In genomic region chr13:102837427-102837826, GRCm38 (mm10) we compare ENCODE assay signal across 21 mouse cellular contexts.
DNase-seq lines count a peak whose midpoint lies in the region; ATAC-seq lines count a peak whose summit lies in the region.
"Had no signal": no experiment of that assay in that cellular context is flagged by ENCODE, and none has a peak within 500 bp of the region (broad histone marks: within the 10 kb centered on the region; RNA-seq: fewer than 3 reads in every experiment).

No protein-coding gene starts in this region.

- H3K27me3 ChIP-seq in intestine, embryonic 14.5 days (replicated peaks; ENCODE audit: control insufficient read depth, insufficient read depth, low read length) = no peaks in the 10 kb centered on the region
- no peaks in the 10 kb centered on the region for H3K27me3 ChIP-seq in intestine, embryonic 16.5 days (replicated peaks; ENCODE audit: control insufficient read depth, insufficient read depth, low read length)
- H3K27me3 ChIP-seq in midbrain, embryonic 10.5 days (ENCODE audit: low read depth, poor library complexity, severe bottlenecking) = no peaks in the 10 kb centered on the region
- no peaks in the 10 kb centered on the region for H3K27me3 ChIP-seq in midbrain, embryonic 13.5 days
- H3K27me3 ChIP-seq: forebrain, embryonic 13.5 days; hindbrain, embryonic 12.5 days; hindbrain, embryonic 15.5 days had no signal

- peak; percentile 49 for DNase-seq in intestine, embryonic 14.5 days (ENCODE audit: low spot score)
- DNase-seq in midbrain, embryonic 10.5 days (ENCODE audit: low spot score) = no peak
- peak; percentile 29 for DNase-seq in telencephalon, adult 2 months (ENCODE audit: low read depth, low spot score)
- no peak for DNase-seq in thymus, postnatal 36 days
- DNase-seq: adrenal gland, adult 2 months; adrenal gland, postnatal 25 days; cerebellum, adult 18-20 months; cerebellum, adult 9-10 months; cerebellum, postnatal 14 days; gastrocnemius, adult 2 months; gastrocnemius, postnatal 14 days; heart, adult 11 months had no signal

- H3K9ac ChIP-seq in intestine, embryonic 14.5 days (ENCODE audit: low read length) = no peak overlapping the region
- H3K9ac ChIP-seq in intestine, embryonic 16.5 days (ENCODE audit: low read depth, low read length) = no peak overlapping the region
- no peak overlapping the region for H3K9ac ChIP-seq in midbrain, embryonic 13.5 days (replicated peaks)
- H3K9ac ChIP-seq: forebrain, embryonic 13.5 days; hindbrain, embryonic 12.5 days; hindbrain, embryonic 15.5 days had no signal

- no peak overlapping the region for H3K4me3 ChIP-seq in intestine, embryonic 14.5 days (ENCODE audit: low read depth, low read length)
- no peak overlapping the region for H3K4me3 ChIP-seq in intestine, embryonic 16.5 days (ENCODE audit: low read length)
- no peak overlapping the region for H3K4me3 ChIP-seq in midbrain, embryonic 10.5 days
- no peak overlapping the region for H3K4me3 ChIP-seq in midbrain, embryonic 13.5 days (replicated peaks)
- H3K4me3 ChIP-seq: forebrain, embryonic 10.5 days; forebrain, embryonic 13.5 days; gastrocnemius, adult 2 months; hindbrain, embryonic 12.5 days; hindbrain, embryonic 15.5 days had no signal

- no peak overlapping the region for H3K27ac ChIP-seq in intestine, embryonic 14.5 days (ENCODE audit: low read depth)
- no peak overlapping the region for H3K27ac ChIP-seq in intestine, embryonic 16.5 days (ENCODE audit: low read length)
- H3K27ac ChIP-seq in midbrain, embryonic 10.5 days (replicated peaks) = 0 out of 2 replicates have a peak overlapping the region, but pooled peaks have one; percentile 9
- H3K27ac ChIP-seq in midbrain, embryonic 13.5 days = no peak overlapping the region
- H3K27ac ChIP-seq: forebrain, embryonic 10.5 days; forebrain, embryonic 13.5 days; gastrocnemius, adult 2 months; hindbrain, embryonic 12.5 days; hindbrain, embryonic 15.5 days had no signal

- no peak overlapping the region for H3K4me2 ChIP-seq in intestine, embryonic 14.5 days (ENCODE audit: low read length)
- H3K4me2 ChIP-seq in intestine, embryonic 16.5 days (ENCODE audit: low read depth, low read length) = no peak overlapping the region
- H3K4me2 ChIP-seq in midbrain, embryonic 13.5 days (replicated peaks) = no peak overlapping the region
- H3K4me2 ChIP-seq: forebrain, embryonic 13.5 days; heart, embryonic 11.5 days; hindbrain, embryonic 12.5 days; hindbrain, embryonic 15.5 days had no signal

- 51% methylated on average over 4 of the region's 4 CpGs for WGBS in intestine, embryonic 14.5 days
- WGBS in intestine, embryonic 16.5 days = 59% methylated on average over 4 of the region's 4 CpGs
- WGBS in midbrain, embryonic 10.5 days = 79% methylated on average over 4 of the region's 4 CpGs
- 82% methylated on average over 4 of the region's 4 CpGs for WGBS in midbrain, embryonic 13.5 days

- no peaks in the 10 kb centered on the region; the same call in 1 of the 2 replicates for H3K36me3 ChIP-seq in intestine, embryonic 14.5 days (ENCODE audit: control insufficient read depth, insufficient read depth, low read length)
- no peaks in the 10 kb centered on the region for H3K36me3 ChIP-seq in intestine, embryonic 16.5 days (ENCODE audit: control insufficient read depth, insufficient read depth, low read length)
- peaks cover 4% of the 10 kb centered on the region for H3K36me3 ChIP-seq in midbrain, embryonic 10.5 days
- no peaks in the 10 kb centered on the region for H3K36me3 ChIP-seq in midbrain, embryonic 13.5 days
- H3K36me3 ChIP-seq: hindbrain, embryonic 12.5 days; hindbrain, embryonic 15.5 days had no signal

- no peak for ATAC-seq in intestine, embryonic 14.5 days (replicated peaks; ENCODE audit: low FRiP score, low TSS enrichment, low read depth)
- ATAC-seq in intestine, embryonic 16.5 days = no peak
- ATAC-seq in midbrain, embryonic 13.5 days = no peak
- ATAC-seq: CD4-positive, CD25-positive, alpha-beta regulatory T cell, adult 4 months; forebrain, embryonic 13.5 days; forebrain, embryonic 16.5 days had no signal

- H3K9me3 ChIP-seq in intestine, embryonic 14.5 days (ENCODE audit: control insufficient read depth, low read length) = no peaks in the 10 kb centered on the region
- H3K9me3 ChIP-seq in intestine, embryonic 16.5 days (ENCODE audit: control insufficient read depth, low read length) = no peaks in the 10 kb centered on the region
- no peaks in the 10 kb centered on the region for H3K9me3 ChIP-seq in midbrain, embryonic 10.5 days (replicated peaks)
- H3K9me3 ChIP-seq in midbrain, embryonic 13.5 days = no peaks in the 10 kb centered on the region
- H3K9me3 ChIP-seq: forebrain, embryonic 10.5 days; forebrain, embryonic 13.5 days; hindbrain, embryonic 12.5 days; hindbrain, embryonic 15.5 days had no signal

- peaks cover 6% of the 10 kb centered on the region; the same call in 1 of the 2 replicates for H3K4me1 ChIP-seq in intestine, embryonic 14.5 days (replicated peaks; ENCODE audit: control insufficient read depth, insufficient read depth, low read length)
- peaks cover 2% of the 10 kb centered on the region for H3K4me1 ChIP-seq in intestine, embryonic 16.5 days (ENCODE audit: control insufficient read depth, insufficient read depth, low read length)
- peaks cover 20% of the 10 kb centered on the region for H3K4me1 ChIP-seq in midbrain, embryonic 10.5 days
- peaks cover 20% of the 10 kb centered on the region for H3K4me1 ChIP-seq in midbrain, embryonic 13.5 days (replicated peaks)
- H3K4me1 ChIP-seq: hindbrain, embryonic 15.5 days had no signal

Comparison
In these comparisons a context has a peak if more than half of its experiments do, and no peak if none do; other contexts are left out.
1. DNase-seq: peak in intestine, embryonic 14.5 days (single experiment) and telencephalon, adult 2 months (single experiment); none in midbrain, embryonic 10.5 days (single experiment) and thymus, postnatal 36 days (0 of 2).